Mouse (Mus musculus): ENCODE results near the gene Morn5.

Morn5 gene

GRCm38 (mm10) chr2:36104436-36104955 lies 55.2 kb downstream of the Morn5 start:
- DNase-seq (ENCODE audit: low spot score in 2 of 2), result no peak

DNA sequence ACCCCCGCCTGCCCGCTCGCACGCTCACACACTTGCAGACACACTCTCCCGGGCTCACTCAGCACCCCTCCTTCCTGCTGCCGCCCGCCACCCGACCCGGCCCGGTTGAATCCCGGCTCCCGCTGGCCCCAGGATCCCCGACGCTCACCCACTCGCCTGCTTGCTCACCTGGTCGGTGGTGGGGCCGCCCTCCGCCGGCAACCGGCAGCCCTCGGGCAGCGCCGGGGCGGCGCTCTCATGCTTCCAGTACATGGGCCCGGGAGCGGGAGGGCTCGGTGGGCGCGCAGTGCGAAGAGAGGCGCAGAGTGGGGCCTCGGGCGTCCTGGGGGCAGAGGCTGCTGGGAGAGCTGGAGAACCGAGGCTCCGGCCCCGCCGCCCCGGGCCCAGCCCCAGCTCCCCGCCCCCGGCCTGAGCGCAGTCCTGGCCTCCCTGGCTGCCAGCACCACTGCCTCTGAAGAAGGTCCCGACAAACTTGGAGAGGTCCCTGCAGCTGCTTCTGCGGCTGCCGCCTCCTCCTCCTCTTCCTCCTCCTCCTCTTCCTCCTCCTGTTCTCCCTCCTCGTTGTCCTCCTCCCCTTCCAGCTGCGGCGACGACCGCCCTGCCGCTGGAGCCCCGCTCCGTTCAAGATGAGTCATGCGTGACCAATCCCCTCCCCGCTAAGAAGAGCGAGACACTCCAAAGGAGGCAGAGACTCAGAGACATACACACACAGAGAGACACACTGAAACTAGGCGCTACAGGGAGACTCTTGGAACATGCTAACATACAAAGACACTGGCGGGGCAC lies 55.9 kb downstream of the Morn5 start, which contains the start of gene Lhx6:
TSS of gene Lhx6 (minus strand) at position 453 of the 786 bp plus-strand sequence.
- no peak for DNase-seq (ENCODE audit: low spot score in 2 of 2)

- no peak for DNase-seq (ENCODE audit: low spot score in 2 of 2)
Measured at GRCm38 (mm10) chr2:36108615-36109014, 59.4 kb downstream of the Morn5 start.

DNA sequence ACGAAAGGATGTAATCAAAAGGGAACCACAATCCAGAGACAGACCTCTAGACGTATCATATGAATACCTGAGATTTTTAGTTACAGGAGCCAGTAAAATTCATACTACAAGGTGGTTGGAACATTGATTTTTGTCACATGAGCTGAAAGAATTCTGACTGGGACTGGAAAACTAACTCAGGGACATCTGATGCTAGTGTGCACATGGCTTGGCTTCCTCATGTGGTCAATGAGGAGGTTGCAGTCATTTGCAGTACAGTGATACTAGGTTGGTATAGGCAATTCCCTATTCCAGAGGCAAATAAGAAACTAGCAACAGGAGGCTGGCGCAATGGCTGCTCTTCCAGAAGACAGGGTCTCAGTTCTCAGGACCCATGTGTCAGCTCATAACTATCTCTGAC lies 63.4 kb downstream of the Morn5 start:
- no peak for DNase-seq (ENCODE audit: low spot score in 2 of 2)

GRCm38 (mm10) chr2:36126795-36127429 lies 77.7 kb downstream of the Morn5 start:
- no peak for DNase-seq (ENCODE audit: low spot score in 2 of 2)

GRCm38 (mm10) chr2:36127973-36128372 lies 78.7 kb downstream of the Morn5 start:
- no peak for DNase-seq (ENCODE audit: low spot score in 2 of 2)

- no peak for DNase-seq (ENCODE audit: low spot score in 2 of 2)
Measured at GRCm38 (mm10) chr2:36129051-36129450, 79.8 kb downstream of the Morn5 start.
